Mouse (Mus musculus) forebrain, embryonic 12.5 days (tissue): ENCODE results near the gene Rnase13. TPM values are rescaled to one million over a fixed set of nuclear protein-coding genes. Genes with fewer than 3 reads are reported as not detected.

Experiments used
- ATAC-seq: fragments of 200-750 bp; cut with Nextera tagmentation; 2 replicates; pipeline ENCODE4 v1.8.0; 2017; ENCODE audit warnings: moderate TSS enrichment; ENCODE audit not compliant: low FRiP score
- H3K27ac ChIP-seq: fragments of 300-500 bp; sonication (generic); 2 replicates; pipeline ENCODE4 v1.5.1; 2016; ENCODE audit warnings: mild to moderate bottlenecking
- H3K27me3 ChIP-seq: fragments of 300-500 bp; sonication (generic); 2 replicates; pipeline ENCODE4 v1.6.1; 2016; ENCODE audit warnings: mild to moderate bottlenecking
- H3K36me3 ChIP-seq: fragments of 300-500 bp; sonication (generic); replicated peaks from 2 replicates; pipeline ENCODE4 v1.6.1; 2016; ENCODE audit warnings: mild to moderate bottlenecking
- H3K4me1 ChIP-seq: fragments of 300-500 bp; sonication (generic); 2 replicates; pipeline ENCODE4 v1.6.1; 2016
- H3K4me2 ChIP-seq: fragments of 300-500 bp; sonication (generic); 2 replicates; pipeline ENCODE4 v1.6.1; 2016; ENCODE audit warnings: mild to moderate bottlenecking, moderate library complexity
- H3K4me3 ChIP-seq: fragments of 300-500 bp; sonication (generic); replicated peaks from 2 replicates; pipeline ENCODE4 v1.5.1; 2016; ENCODE audit warnings: mild to moderate bottlenecking
- H3K9ac ChIP-seq: fragments of 300-500 bp; sonication (generic); 2 replicates; pipeline ENCODE4 v1.6.1; 2016; ENCODE audit warnings: mild to moderate bottlenecking
- H3K9me3 ChIP-seq: fragments of 300-500 bp; sonication (generic); 2 replicates; pipeline ENCODE4 v1.6.1; 2016
- whole genome bisulfite sequencing: fragments of 180-500 bp; shearing (Covaris S2); methylation state at CpG from one replicate; pipeline ENCODE4 v1.1.7; 2016; 5-methylcytosine and 5-hydroxymethylcytosine counted together
- polyA plus RNA-seq: library from polyadenylated mRNA; unstranded; fragments of >200 nt; fragmentation: Nextera tagmentation; extraction: Ambion mirVana; gene quantifications from 2 replicates; pipeline ENCODE4 v1.2.1, GENCODE M21; 2016

Rnase13 gene
- polyA plus RNA-seq, 1 experiment from 2014 or later = not detected

DNA sequence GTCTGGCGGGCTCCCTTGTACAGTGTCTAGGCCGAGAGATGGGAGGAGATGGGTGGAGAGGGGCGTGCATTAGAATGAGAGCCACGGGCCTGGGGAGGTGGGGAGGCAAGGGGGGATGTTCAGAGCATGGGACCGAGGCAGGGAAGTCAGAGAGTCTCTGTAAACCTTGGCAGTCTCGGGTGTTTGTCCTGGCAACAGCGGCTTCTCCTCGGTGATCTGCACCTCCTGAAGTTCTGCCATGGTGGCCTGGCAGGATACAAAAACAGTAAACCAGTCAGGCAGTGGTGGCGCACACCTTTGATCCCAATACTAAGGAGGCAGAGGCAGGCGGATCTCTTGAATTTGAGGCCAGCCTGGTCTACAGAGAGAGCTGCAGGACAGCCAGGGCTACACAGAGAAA lies 11.3 kb downstream of the Rnase13 start:
- no peak overlapping the region for H3K9ac ChIP-seq
- no peaks in the 10 kb centered on the region for H3K36me3 ChIP-seq
- peaks cover 27% of the 10 kb centered on the region for H3K4me1 ChIP-seq
- no peak for ATAC-seq
- H3K9me3 ChIP-seq = no peaks in the 10 kb centered on the region
- 90% methylated on average over 10 of the region's 10 CpGs for WGBS
- H3K27me3 ChIP-seq = peaks cover 34% of the 10 kb centered on the region
- no peak overlapping the region for H3K4me3 ChIP-seq
- no peak overlapping the region for H3K4me2 ChIP-seq
- H3K27ac ChIP-seq = no peak overlapping the region

DNA sequence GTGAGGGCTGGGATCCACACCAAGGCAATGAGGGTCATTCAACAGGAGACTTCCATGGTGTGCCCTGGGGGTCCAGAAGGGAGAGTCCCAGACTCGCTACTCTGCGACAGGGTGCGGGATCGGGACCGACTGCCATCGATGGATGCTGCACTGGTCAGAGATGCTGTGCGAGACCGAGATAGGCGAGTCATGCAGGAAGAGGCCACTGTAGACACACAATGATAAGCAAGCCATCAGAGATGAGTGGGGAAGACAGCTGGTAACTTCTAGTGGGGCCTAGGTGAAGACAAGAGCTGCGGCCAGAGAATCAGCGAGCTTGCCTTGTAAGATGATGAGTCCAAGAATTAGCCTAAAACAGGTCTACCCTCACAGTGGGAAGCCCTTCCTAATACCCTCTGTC lies 16.5 kb downstream of the Rnase13 start:
- H3K4me3 ChIP-seq = no peak overlapping the region
- no peak overlapping the region for H3K27ac ChIP-seq
- no peak overlapping the region for H3K9ac ChIP-seq
- H3K36me3 ChIP-seq = no peaks in the 10 kb centered on the region
- no peak for ATAC-seq
- H3K4me1 ChIP-seq = no peaks in the 10 kb centered on the region
- H3K4me2 ChIP-seq = no peak overlapping the region
- 97% methylated on average over 11 of the region's 11 CpGs for WGBS
- H3K27me3 ChIP-seq = peaks cover 2% of the 10 kb centered on the region
- H3K9me3 ChIP-seq = no peaks in the 10 kb centered on the region

DNA sequence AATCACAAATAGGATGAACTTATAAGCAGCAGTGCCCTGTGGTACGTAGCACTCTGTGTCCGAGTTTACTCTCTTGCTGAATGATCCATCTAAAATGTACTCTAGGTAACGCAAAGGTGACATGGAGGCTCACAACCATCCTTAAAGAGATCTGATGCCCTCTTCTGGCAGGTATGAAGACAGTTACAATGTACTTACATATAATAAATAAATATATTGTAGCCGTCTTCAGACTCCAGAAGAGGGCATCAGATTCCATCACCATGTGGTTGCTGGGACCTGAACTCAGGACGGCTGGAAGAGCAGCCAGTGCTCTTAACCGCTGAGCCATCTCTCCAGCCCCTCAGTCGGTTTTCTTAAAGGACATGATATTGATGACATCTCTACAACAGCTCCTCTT lies 17.9 kb downstream of the Rnase13 start:
- Histone ChIP-seq H3K4me2 (no peak overlapping the region), H3K4me1 (no peaks in the 10 kb centered on the region), H3K27me3 (no peaks in the 10 kb centered on the region), H3K27ac (no peak overlapping the region), H3K9me3 (no peaks in the 10 kb centered on the region), H3K36me3 (no peaks in the 10 kb centered on the region), H3K9ac (no peak overlapping the region), H3K4me3 (no peak overlapping the region)
- ATAC-seq = no peak
- 72% methylated on average over 7 of the region's 7 CpGs for WGBS

DNA sequence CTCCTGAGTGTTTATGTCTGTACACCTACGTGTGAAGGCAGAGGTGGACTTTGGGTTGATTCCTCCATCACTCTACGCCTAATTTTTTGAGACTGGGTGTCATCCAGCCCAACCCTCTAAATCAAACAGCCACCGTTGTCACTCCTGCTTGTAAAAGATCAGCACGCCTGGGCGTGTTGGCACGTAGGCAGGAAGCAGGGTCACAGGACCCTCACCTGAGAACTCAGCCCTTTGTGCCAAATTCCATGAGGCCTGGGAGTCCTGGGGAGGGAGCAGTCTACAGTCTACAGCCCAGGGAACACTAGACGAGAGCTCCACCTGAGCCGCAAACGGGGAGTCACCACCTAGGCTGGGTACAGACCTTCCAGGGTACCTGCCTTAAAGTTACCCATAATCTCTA lies 18.8 kb downstream of the Rnase13 start:
- no peaks in the 10 kb centered on the region for H3K27me3 ChIP-seq
- no peak overlapping the region for H3K4me2 ChIP-seq
- H3K4me1 ChIP-seq = no peaks in the 10 kb centered on the region
- H3K9ac ChIP-seq = no peak overlapping the region
- 89% methylated on average over 9 of the region's 9 CpGs for WGBS
- no peak for ATAC-seq
- H3K9me3 ChIP-seq = no peaks in the 10 kb centered on the region
- H3K36me3 ChIP-seq = no peaks in the 10 kb centered on the region
- H3K27ac ChIP-seq = no peak overlapping the region
- H3K4me3 ChIP-seq = no peak overlapping the region

DNA sequence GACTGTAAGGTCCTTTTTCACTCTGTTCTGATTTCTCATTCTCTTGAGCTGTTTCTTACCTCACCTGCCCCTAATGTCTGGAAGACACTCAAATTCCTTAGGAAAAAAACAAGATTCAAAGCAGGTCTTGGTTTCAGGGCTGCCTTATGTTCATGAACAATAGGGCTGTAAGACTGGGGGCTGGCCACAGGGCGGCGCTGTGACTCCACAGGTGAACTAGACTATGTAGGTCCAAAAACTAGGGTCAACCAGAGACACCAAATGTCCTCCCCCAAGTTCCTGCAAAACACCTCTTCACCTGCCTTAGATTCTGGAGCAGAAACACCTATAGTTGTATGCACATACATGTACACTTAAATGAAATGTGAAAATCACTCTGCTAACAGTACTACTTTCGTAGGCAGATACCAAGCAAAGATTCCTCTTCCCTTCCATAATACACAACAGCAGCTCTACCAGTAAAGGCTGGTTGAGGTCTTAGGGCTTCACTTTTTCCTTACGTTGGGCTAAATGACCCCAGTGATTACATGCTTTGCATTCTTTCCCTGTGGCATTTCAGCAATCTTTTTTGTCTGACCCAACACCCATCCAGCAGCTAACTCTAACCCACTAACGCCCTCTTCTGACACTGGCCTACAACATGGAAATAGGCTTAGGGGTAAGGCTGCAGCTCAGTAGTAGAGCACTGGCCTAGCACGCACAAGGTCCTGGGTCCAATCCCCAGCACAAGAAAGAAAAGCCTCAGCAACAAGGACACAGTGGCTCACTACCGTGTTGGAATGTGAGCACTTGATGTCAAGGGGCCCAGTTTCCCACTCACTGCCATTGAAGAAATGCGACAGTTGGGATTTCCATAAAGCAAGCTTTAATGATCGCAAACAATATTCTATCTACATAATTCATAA lies 19.5 kb downstream of the Rnase13 start:
- no peaks in the 10 kb centered on the region for H3K36me3 ChIP-seq
- ATAC-seq = peak; percentile 66; the same call in 1 of the 2 replicates
- no peaks in the 10 kb centered on the region for H3K27me3 ChIP-seq
- no peaks in the 10 kb centered on the region for H3K9me3 ChIP-seq
- H3K27ac ChIP-seq = no peak overlapping the region
- H3K9ac ChIP-seq = no peak overlapping the region
- WGBS = 63% methylated on average over 9 of the region's 9 CpGs
- H3K4me2 ChIP-seq = no peak overlapping the region
- no peak overlapping the region for H3K4me3 ChIP-seq
- H3K4me1 ChIP-seq = no peaks in the 10 kb centered on the region

DNA sequence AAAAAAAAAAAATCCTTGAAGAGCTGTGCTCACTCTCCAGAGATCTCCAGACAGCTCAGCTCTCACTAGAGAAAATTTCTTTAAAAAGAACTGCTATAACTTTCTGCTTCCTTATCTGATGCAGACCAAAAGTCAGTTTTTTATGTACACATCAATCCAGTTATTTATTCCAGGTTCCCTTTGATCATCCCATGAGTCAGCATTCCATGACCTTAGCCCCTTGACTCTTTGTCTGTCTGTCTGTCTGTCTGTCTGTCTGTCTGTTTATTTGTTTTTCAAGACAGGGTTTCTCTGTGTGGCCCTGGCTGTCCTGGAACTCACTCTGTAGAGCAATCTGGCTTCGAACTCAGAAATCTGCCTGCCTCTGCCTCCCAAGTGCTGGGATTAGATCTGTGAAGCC lies 23.2 kb downstream of the Rnase13 start:
- Histone ChIP-seq H3K27ac (no peak overlapping the region), H3K4me1 (no peaks in the 10 kb centered on the region), H3K9me3 (no peaks in the 10 kb centered on the region), H3K27me3 (no peaks in the 10 kb centered on the region), H3K9ac (no peak overlapping the region), H3K4me2 (no peak overlapping the region), H3K4me3 (no peak overlapping the region), H3K36me3 (peaks cover 11% of the 10 kb centered on the region)
- ATAC-seq = no peak
- 97% methylated on average over 1 of the region's 1 CpGs for WGBS

GRCm38 (mm10) chr14:51896539-51897170 lies 25.9 kb downstream of the Rnase13 start:
- ATAC-seq = no peak
- WGBS = 79% methylated on average over 8 of the region's 8 CpGs
- peaks cover 23% of the 10 kb centered on the region for H3K36me3 ChIP-seq

DNA sequence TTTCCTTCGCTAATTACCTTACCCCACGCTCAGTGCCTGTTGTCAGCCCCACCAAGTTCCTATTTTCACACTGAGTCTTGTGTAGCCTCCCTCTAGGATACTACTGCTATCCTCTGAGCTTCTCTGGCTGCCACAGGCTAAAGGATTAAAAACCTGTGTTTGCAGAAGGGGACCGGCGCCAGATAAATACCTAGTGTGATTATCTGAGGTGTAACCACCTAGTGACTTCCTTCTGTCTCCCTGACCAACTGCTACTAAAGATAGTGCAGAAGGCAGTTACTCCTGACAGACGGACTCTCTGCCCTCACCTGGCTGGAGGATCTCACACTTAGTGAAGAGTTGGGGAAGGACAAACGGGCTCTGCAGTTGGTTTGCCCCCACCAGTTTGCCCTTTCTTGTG lies 26.6 kb downstream of the Rnase13 start:
- Histone ChIP-seq H3K4me3 (no peak overlapping the region), H3K9me3 (no peaks in the 10 kb centered on the region), H3K9ac (no peak overlapping the region), H3K4me2 (no peak overlapping the region), H3K36me3 (peaks cover 29% of the 10 kb centered on the region), H3K27me3 (no peaks in the 10 kb centered on the region), H3K27ac (no peak overlapping the region), H3K4me1 (no peaks in the 10 kb centered on the region)
- 84% methylated on average over 6 of the region's 6 CpGs for WGBS
- ATAC-seq = no peak

More at GRCm38 (mm10) chr14:51896539-51897170, 25.9 kb downstream of the Rnase13 start:
- H3K9me3 ChIP-seq = no peaks in the 10 kb centered on the region
- no peaks in the 10 kb centered on the region for H3K27me3 ChIP-seq
- H3K4me2 ChIP-seq = no peak overlapping the region
- no peaks in the 10 kb centered on the region for H3K4me1 ChIP-seq
- no peak overlapping the region for H3K4me3 ChIP-seq
- H3K9ac ChIP-seq = no peak overlapping the region
- no peak overlapping the region for H3K27ac ChIP-seq

DNA sequence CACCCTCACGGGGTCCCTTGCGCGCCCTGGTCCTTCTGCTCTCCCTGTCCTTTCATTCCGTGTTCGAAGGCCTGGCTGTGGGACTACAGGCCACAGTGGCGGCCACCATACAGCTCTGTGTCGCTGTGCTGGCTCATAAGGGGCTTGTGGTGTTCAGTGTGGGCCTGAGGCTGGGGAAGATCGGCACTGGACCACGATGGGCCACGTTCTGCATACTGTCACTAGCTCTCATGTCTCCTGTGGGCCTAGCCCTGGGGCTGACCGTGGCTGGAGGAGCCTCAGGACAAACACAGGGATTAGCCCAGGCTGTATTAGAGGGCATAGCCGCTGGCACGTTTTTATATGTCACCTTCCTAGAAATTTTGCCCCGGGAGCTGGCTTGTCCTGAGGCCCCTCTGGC lies 27.5 kb downstream of the Rnase13 start:
- 79% methylated on average over 14 of the region's 14 CpGs for WGBS
- H3K4me1 ChIP-seq = no peaks in the 10 kb centered on the region
- H3K27me3 ChIP-seq = no peaks in the 10 kb centered on the region
- H3K9ac ChIP-seq = no peak overlapping the region
- H3K9me3 ChIP-seq = no peaks in the 10 kb centered on the region
- H3K36me3 ChIP-seq = peaks cover 38% of the 10 kb centered on the region
- no peak overlapping the region for H3K4me3 ChIP-seq
- H3K4me2 ChIP-seq = no peak overlapping the region
- H3K27ac ChIP-seq = peak overlapping the region; percentile 19; the same call in 1 of the 2 replicates
- no peak for ATAC-seq

GRCm38 (mm10) chr14:51893809-51894208 lies 28.8 kb downstream of the Rnase13 start:
- Histone ChIP-seq H3K9me3 (no peaks in the 10 kb centered on the region), H3K36me3 (peaks cover 51% of the 10 kb centered on the region), H3K4me3 (no peak overlapping the region), H3K9ac (no peak overlapping the region), H3K27me3 (no peaks in the 10 kb centered on the region), H3K4me2 (no peak overlapping the region), H3K27ac (no peak overlapping the region), H3K4me1 (no peaks in the 10 kb centered on the region)
- no peak for ATAC-seq
- 64% methylated on average over 3 of the region's 3 CpGs for WGBS

DNA sequence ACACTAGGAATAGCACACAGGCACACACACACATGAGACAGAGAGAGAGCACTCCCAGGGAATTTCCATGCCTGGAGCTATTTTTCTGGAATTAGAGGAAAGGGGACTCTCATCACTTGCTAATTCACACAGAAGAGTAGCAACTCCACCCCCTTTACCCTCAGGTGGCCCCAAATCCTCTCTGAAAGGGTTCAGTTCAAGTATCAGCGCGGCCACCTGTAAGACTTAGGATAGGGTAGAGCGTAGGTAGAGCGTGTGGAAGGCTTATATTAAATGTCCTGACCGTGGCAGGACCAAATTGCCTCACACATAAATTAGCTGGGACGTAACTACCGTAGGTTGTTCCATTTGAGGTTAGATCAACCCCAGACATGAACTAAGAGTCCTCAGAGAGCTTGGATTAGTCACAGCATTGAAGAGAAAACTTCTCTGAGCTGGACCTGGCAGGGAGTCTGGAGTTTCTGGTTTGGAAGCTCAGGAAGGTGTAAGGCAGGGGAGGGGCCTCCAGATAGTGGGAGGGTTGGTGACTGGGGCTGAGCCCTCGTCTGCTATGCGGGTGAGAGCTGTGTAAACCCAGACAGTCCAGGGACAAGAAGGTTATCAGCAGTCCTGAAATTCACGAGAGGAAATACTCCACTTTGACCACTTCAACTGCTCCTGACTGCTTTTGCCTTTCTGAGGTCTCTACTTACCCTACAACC lies 29.3 kb downstream of the Rnase13 start:
- peaks cover 57% of the 10 kb centered on the region for H3K36me3 ChIP-seq
- no peak overlapping the region for H3K9ac ChIP-seq
- H3K27ac ChIP-seq = no peak overlapping the region
- no peak for ATAC-seq
- no peak overlapping the region for H3K4me3 ChIP-seq
- H3K9me3 ChIP-seq = no peaks in the 10 kb centered on the region
- no peaks in the 10 kb centered on the region for H3K4me1 ChIP-seq
- H3K4me2 ChIP-seq = no peak overlapping the region
- 34% methylated on average over 10 of the region's 10 CpGs for WGBS
- no peaks in the 10 kb centered on the region for H3K27me3 ChIP-seq

- H3K9me3 ChIP-seq = no peaks in the 10 kb centered on the region
- no peak within 1 kb of the TSS for H3K4me3 ChIP-seq
- no peaks in the 10 kb centered on the region for H3K27me3 ChIP-seq
- H3K36me3 ChIP-seq = peaks cover 66% of the 10 kb centered on the region
- WGBS = 95% methylated on average over 9 of the region's 9 CpGs
- H3K9ac ChIP-seq = no peak within 1 kb of the TSS
- ATAC-seq = no peak
- H3K4me2 ChIP-seq = no peak within 1 kb of the TSS
- H3K27ac ChIP-seq = no peak within 1 kb of the TSS
- no peaks in the 10 kb centered on the region for H3K4me1 ChIP-seq
These were observed 30.2 kb downstream of the Rnase13 start, which contains the start of gene Slc39a2 for GRCm38 (mm10) chr14:51892191-51892939. TSS of gene Slc39a2 (plus strand) at chr14:51892889.
